Mouse (Mus musculus) erythroblast, embryonic 14.5 days (primary cell): Measurements from ENCODE around the gene Chn1.

ENCODE experiments used
- GATA1 ChIP-seq: IDR thresholded peaks from 2 replicates; pipeline ENCODE4 v1.6.1; 2012; ENCODE audit warnings: low read length, inconsistent platforms, mixed read lengths
- TAL1 ChIP-seq: IDR thresholded peaks from 3 replicates; pipeline ENCODE4 v1.6.1; 2012; ENCODE audit warnings: low read length, inconsistent platforms, mixed read lengths

DNA sequence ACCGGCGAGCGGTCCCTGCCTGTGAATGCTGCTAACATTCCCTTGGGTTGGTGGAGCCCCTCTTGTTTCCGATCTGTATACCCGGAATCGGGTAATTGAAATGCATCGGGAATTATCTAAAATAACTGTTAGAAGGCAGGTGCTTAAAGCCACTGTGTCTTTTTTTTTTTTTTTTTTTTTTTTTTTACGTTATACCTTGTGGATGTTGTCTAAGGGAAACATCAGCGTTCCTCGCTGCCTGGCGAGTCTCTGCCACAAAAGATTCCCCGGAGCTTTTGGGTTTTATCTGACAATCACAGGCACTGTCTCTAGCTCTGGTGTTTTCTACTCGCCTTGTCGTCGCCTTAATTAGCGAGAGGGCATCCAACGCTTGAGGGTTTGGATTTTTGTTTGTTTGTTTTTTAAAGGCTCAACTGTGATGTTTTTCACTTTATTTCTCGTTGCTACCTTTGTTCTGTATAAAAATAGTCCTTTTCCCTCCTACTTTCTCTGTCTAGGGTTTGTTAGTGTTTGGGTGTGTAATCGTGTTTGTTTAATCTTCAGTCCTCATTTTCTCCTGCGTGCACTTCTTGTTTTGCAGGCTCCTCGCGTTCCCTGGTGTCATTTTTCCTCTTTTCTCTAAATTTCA is 651 bp upstream of the Chn1 start:
- no peak for TF ChIP-seq TAL1
- no peak for TF ChIP-seq GATA1
